Mouse (Mus musculus): ENCODE results near the gene Mrps34. TPM values are rescaled to one million over a fixed set of nuclear protein-coding genes. Genes with fewer than 3 reads are reported as not detected.

Gene Mrps34
- polyA plus RNA-seq, 1 experiment from 2014 or later, result 117 TPM

- H3K27me3 ChIP-seq (ENCODE audit: insufficient read depth, poor library complexity, severe bottlenecking), result no peaks in the 10 kb centered on the region
- peak overlapping the region; percentile 93 for H3K4me3 ChIP-seq
- 39% methylated on average over 11 of the region's 11 CpGs for WGBS
- peaks cover 71% of the 10 kb centered on the region for H3K36me3 ChIP-seq
- H3K9me3 ChIP-seq, result no peaks in the 10 kb centered on the region
- H3K4me1 ChIP-seq, result peaks cover 49% of the 10 kb centered on the region
- no peak for DNase-seq (ENCODE audit: low spot score)
- peak overlapping the region; percentile 94 for H3K27ac ChIP-seq
Observed at GRCm38 (mm10) chr17:24896993-24897269, 2.0 kb downstream of the Mrps34 start.

DNA sequence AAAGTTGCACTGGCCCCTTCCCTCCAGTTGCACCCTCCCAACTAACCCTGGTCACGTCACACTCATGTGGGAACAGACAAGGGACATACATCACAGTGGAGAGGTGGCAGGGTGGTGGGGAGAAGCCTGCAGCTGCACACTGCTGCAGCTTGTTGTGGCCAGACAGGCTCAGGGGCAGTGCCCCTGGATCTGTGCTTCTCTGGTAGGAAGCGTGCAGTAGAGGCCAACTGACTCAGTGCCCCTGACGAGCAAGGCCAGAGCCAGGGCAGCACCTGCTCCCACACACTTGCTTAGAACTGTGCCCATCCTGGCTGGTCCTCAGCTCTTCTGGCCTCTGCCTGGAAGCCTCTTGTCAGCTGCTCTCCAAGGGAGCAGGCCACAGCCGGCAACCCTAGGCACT lies 2.7 kb downstream of the Mrps34 start:
- Histone ChIP-seq H3K4me3 (peak overlapping the region; percentile 93; the same call in 1 of the 2 replicates), H3K36me3 (peaks cover 71% of the 10 kb centered on the region), H3K27me3 (ENCODE audit: insufficient read depth, poor library complexity, severe bottlenecking) (no peaks in the 10 kb centered on the region), H3K4me1 (peaks cover 49% of the 10 kb centered on the region), H3K9me3 (no peaks in the 10 kb centered on the region), H3K27ac (0 out of 2 replicates have a peak overlapping the region, but pooled peaks have one; percentile 94)
- no peak for DNase-seq (ENCODE audit: low spot score)
- 77% methylated on average over 4 of the region's 4 CpGs for WGBS

- Histone ChIP-seq H3K4me1 (peaks cover 48% of the 10 kb centered on the region), H3K9me3 (no peaks in the 10 kb centered on the region), H3K36me3 (peaks cover 71% of the 10 kb centered on the region), H3K4me3 (peak overlapping the region; percentile 93; the same call in 1 of the 2 replicates), H3K27me3 (ENCODE audit: insufficient read depth, poor library complexity, severe bottlenecking) (no peaks in the 10 kb centered on the region), H3K27ac (no peak overlapping the region)
- no peak for DNase-seq (ENCODE audit: low spot score)
- WGBS, result 76% methylated on average over 4 of the region's 4 CpGs
Observed at GRCm38 (mm10) chr17:24898041-24898854, 3.3 kb downstream of the Mrps34 start.

DNA sequence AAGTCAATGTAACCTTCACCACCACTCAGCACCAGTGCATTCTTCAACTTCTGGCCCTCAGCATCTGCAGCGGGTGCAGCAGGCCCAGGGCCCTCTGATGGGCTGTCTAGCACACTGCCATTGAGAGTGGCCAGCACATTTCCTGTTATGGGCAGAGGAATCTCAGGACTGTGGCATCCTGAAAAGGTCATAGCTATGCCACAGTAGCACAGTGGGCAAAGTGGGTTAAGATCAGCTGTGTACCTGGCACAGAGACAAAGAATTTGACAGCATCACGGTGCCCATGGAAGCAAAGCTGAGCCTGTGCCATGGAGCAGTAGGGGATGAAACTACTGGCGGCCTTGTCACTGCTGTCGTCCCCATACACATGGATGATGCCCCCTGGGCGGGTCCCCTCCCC lies 4.2 kb downstream of the Mrps34 start:
- WGBS, result 79% methylated on average over 5 of the region's 5 CpGs
- H3K27ac ChIP-seq, result no peak overlapping the region
- no peak for DNase-seq (ENCODE audit: low spot score)
- no peaks in the 10 kb centered on the region for H3K27me3 ChIP-seq (ENCODE audit: insufficient read depth, poor library complexity, severe bottlenecking)
- peaks cover 41% of the 10 kb centered on the region for H3K4me1 ChIP-seq
- no peak overlapping the region for H3K4me3 ChIP-seq
- H3K36me3 ChIP-seq, result peaks cover 75% of the 10 kb centered on the region
- H3K9me3 ChIP-seq, result no peaks in the 10 kb centered on the region

DNA sequence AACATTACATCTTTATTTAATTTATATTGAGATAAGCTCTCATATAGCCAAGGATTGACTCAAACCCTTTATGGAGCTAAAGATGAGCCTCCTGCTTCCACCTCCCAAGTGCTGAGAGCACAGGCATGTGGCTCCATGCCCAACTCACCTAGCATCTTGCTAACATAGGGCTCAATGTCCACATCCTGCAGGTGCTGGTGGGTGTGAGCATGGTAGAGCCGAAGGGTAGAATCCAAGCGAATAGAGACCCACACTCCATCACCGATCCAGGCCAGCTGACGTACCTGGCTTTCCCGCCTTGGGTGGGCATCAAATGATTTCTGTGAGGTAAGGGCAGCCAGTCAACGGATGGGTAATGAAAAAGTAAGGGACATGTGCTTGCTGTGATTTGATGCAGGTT lies 5.1 kb downstream of the Mrps34 start:
- WGBS, result 93% methylated on average over 6 of the region's 6 CpGs
- no peak for DNase-seq (ENCODE audit: low spot score)
- Histone ChIP-seq H3K4me3 (no peak overlapping the region), H3K36me3 (peaks cover 84% of the 10 kb centered on the region), H3K27ac (no peak overlapping the region), H3K4me1 (peaks cover 36% of the 10 kb centered on the region), H3K9me3 (no peaks in the 10 kb centered on the region), H3K27me3 (ENCODE audit: insufficient read depth, poor library complexity, severe bottlenecking) (no peaks in the 10 kb centered on the region)

DNA sequence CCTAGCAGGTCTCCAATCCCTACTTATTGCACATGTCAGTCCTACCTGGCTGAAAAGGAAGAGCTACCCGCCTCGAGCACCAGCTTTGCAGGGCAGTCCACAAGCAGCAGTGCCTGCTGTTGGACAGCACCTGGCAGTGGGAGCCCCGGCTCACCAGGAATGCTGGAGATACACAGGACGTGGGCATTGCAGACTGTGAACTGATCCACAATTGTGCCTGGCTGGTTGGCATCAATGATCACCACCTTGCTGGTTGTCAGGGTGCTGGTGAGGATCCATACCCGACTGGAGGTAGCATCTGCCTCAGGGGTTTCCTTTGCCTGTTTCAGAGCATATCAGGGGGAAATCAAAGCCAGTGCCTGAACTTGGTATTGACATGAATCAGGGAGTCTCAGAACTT lies 7.2 kb downstream of the Mrps34 start:
- Histone ChIP-seq H3K4me3 (no peak overlapping the region), H3K36me3 (peaks cover 100% of the 10 kb centered on the region), H3K27ac (no peak overlapping the region), H3K9me3 (no peaks in the 10 kb centered on the region), H3K4me1 (peaks cover 22% of the 10 kb centered on the region), H3K27me3 (ENCODE audit: insufficient read depth, poor library complexity, severe bottlenecking) (no peaks in the 10 kb centered on the region)
- no peak for DNase-seq (ENCODE audit: low spot score)
- WGBS, result 91% methylated on average over 5 of the region's 5 CpGs

- no peaks in the 10 kb centered on the region for H3K9me3 ChIP-seq
- no peak overlapping the region for H3K4me3 ChIP-seq
- 74% methylated on average over 9 of the region's 9 CpGs for WGBS
- peak overlapping the region; percentile 52; the same call in 1 of the 2 replicates for H3K27ac ChIP-seq
- peaks cover 100% of the 10 kb centered on the region for H3K36me3 ChIP-seq
- peak; percentile 86 for DNase-seq (ENCODE audit: low spot score)
- H3K4me1 ChIP-seq, result peaks cover 14% of the 10 kb centered on the region
- H3K27me3 ChIP-seq (ENCODE audit: insufficient read depth, poor library complexity, severe bottlenecking), result no peaks in the 10 kb centered on the region
Observed at GRCm38 (mm10) chr17:24902671-24903474, 8.0 kb downstream of the Mrps34 start.

DNA sequence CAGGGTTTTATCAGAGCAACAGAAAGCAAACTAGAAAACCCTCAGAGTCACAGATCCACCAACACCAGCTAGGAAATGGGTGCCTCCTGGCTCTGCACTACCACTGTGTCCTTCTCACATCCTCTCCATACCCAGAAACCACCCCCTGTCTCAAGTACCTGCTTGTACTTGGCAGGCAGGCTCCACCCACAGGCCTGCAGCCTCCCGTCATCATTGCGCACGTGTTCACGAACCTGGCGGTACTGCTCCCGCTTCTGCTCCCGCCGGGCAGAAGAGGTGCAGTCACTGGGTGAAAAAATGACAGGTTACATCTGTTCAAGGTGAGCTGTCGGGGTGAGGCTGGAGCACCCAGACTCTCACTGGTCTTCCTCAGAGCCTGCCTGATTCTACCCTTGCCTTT lies 8.9 kb downstream of the Mrps34 start:
- Histone ChIP-seq H3K4me1 (peaks cover 9% of the 10 kb centered on the region; the same call in 1 of the 2 replicates), H3K27me3 (ENCODE audit: insufficient read depth, poor library complexity, severe bottlenecking) (no peaks in the 10 kb centered on the region), H3K36me3 (peaks cover 100% of the 10 kb centered on the region), H3K4me3 (no peak overlapping the region), H3K9me3 (no peaks in the 10 kb centered on the region), H3K27ac (no peak overlapping the region)
- WGBS, result 94% methylated on average over 9 of the region's 9 CpGs
- DNase-seq (ENCODE audit: low spot score), result no peak

DNA sequence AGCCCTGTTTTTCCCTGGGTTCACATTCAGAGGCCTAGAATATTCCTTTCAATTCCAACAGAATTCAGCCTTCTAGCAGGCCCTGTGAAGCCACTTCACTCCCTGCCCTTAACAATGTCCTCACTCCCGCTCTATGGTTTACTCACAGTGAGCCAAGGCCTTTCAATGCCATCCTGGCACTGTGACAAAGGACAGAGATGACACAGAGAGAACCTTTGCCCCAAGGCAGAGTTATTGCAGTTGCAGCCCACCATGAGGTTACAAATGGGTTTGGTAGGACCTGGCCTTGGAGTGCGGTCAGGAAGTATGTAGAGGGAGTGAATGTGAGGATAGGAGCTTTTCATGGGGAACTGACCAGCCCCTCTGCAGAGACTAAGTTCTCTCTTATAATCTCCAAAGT lies 12.7 kb downstream of the Mrps34 start:
- DNase-seq (ENCODE audit: low spot score), result no peak
- no peak overlapping the region for H3K27ac ChIP-seq
- H3K4me1 ChIP-seq, result peaks cover 2% of the 10 kb centered on the region; the same call in 1 of the 2 replicates
- H3K36me3 ChIP-seq, result peaks cover 100% of the 10 kb centered on the region
- H3K9me3 ChIP-seq, result no peaks in the 10 kb centered on the region
- H3K4me3 ChIP-seq, result no peak overlapping the region
- H3K27me3 ChIP-seq (ENCODE audit: insufficient read depth, poor library complexity, severe bottlenecking), result no peaks in the 10 kb centered on the region
- WGBS, result 92% methylated on average over 2 of the region's 2 CpGs

DNA sequence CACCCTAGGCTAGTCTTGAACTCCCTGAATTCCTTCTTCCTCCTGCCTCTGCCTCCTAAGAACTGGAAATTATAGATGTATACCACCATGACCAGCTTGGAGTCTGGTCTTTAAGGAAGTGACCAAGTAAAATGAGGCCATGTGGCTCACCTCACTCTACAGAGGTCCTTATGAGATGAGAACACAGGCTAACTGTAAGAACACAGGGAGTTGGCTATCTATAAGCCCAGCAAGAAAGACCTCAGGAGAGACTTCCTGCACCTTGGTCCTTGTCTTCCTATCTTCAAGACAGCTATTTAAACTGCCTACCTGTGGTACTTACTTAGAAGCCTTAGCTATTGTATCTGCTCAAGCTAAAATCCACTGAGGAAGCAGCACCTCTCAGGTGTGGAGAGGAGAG lies 19.1 kb downstream of the Mrps34 start:
- Histone ChIP-seq H3K27me3 (ENCODE audit: insufficient read depth, poor library complexity, severe bottlenecking) (no peaks in the 10 kb centered on the region), H3K4me3 (no peak overlapping the region), H3K27ac (no peak overlapping the region), H3K9me3 (no peaks in the 10 kb centered on the region), H3K4me1 (no peaks in the 10 kb centered on the region), H3K36me3 (peaks cover 99% of the 10 kb centered on the region)
- no peak for DNase-seq (ENCODE audit: low spot score)

- DNase-seq (ENCODE audit: low spot score), result no peak
- no peaks in the 10 kb centered on the region for H3K9me3 ChIP-seq
- no peaks in the 10 kb centered on the region for H3K4me1 ChIP-seq
- H3K27me3 ChIP-seq (ENCODE audit: insufficient read depth, poor library complexity, severe bottlenecking), result no peaks in the 10 kb centered on the region
- WGBS, result 96% methylated on average over 1 of the region's 1 CpGs
- H3K4me3 ChIP-seq, result no peak overlapping the region
- no peak overlapping the region for H3K27ac ChIP-seq
- peaks cover 100% of the 10 kb centered on the region for H3K36me3 ChIP-seq
Observed at GRCm38 (mm10) chr17:24923246-24923645, 28.3 kb downstream of the Mrps34 start.

DNA sequence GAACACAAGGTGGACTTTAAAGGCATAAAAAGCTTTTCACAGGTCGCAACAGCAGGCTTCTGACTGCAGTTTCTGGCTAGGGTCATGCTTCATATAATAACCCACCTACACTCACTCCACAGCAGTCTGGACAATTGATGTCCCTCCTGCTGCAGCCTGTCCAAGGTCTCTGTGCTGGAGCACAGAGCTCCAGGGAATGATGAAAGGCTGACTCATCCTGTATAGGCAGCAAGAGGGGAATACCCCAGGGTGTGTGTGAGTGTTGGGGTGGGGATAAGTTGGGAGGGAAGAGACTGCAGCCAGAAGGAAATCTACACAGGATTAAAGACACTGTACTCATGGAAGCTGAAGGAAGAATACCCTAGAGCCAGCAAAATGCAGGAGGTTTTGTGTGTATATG lies 34.6 kb downstream of the Mrps34 start:
- Histone ChIP-seq H3K36me3 (peaks cover 50% of the 10 kb centered on the region), H3K9me3 (no peaks in the 10 kb centered on the region), H3K4me1 (peaks cover 4% of the 10 kb centered on the region; the same call in 1 of the 2 replicates), H3K27ac (no peak overlapping the region), H3K27me3 (ENCODE audit: insufficient read depth, poor library complexity, severe bottlenecking) (no peaks in the 10 kb centered on the region), H3K4me3 (no peak overlapping the region)
- WGBS, result 82% methylated on average over 1 of the region's 1 CpGs
- DNase-seq (ENCODE audit: low spot score), result no peak

GRCm38 (mm10) chr17:24932431-24932830 lies 37.5 kb downstream of the Mrps34 start:
- Histone ChIP-seq H3K9me3 (no peaks in the 10 kb centered on the region), H3K4me3 (no peak overlapping the region), H3K4me1 (peaks cover 18% of the 10 kb centered on the region), H3K36me3 (peaks cover 21% of the 10 kb centered on the region), H3K27me3 (ENCODE audit: insufficient read depth, poor library complexity, severe bottlenecking) (no peaks in the 10 kb centered on the region), H3K27ac (no peak overlapping the region)
- DNase-seq (ENCODE audit: low spot score), result no peak
- 96% methylated on average over 4 of the region's 4 CpGs for WGBS

Data from heart, embryonic 10.5 days (tissue).